Mouse (Mus musculus) kidney, postnatal 0 days (tissue): ENCODE measurements around the gene Cux2. TPM values are rescaled to one million over a fixed set of nuclear protein-coding genes. Genes with fewer than 3 reads are reported as not detected.

ENCODE experiments used
- ATAC-seq: fragments of 200-750 bp; cut with Nextera tagmentation; replicated peaks from 2 replicates; pipeline ENCODE4 v1.8.0; 2017; ENCODE audit warnings: low read depth, moderate number of reproducible peaks, moderate TSS enrichment, moderate library complexity; ENCODE audit not compliant: low FRiP score
- DNase-seq: peaks from one replicate; pipeline ENCODE4 v3.0.0-alpha.2; 2016; ENCODE audit warnings: low spot score
- H3K27ac ChIP-seq: fragments of 300-500 bp; sonication (generic); 2 replicates; pipeline ENCODE4 v1.5.1; 2014; ENCODE audit warnings: mild to moderate bottlenecking
- H3K27me3 ChIP-seq: fragments of 300-500 bp; sonication (generic); 2 replicates; pipeline ENCODE4 v1.6.1; 2014; ENCODE audit warnings: low read length, mixed read lengths; ENCODE audit not compliant: insufficient read depth
- H3K36me3 ChIP-seq: fragments of 300-500 bp; sonication (generic); 2 replicates; pipeline ENCODE4 v1.6.1; 2014; ENCODE audit warnings: low read length, mixed read lengths; ENCODE audit not compliant: insufficient read depth
- H3K4me1 ChIP-seq: fragments of 300-500 bp; sonication (generic); replicated peaks from 2 replicates; pipeline ENCODE4 v1.6.1; 2014; ENCODE audit warnings: antibody characterized with exemption, low read length, mixed read lengths; ENCODE audit not compliant: insufficient read depth
- H3K4me2 ChIP-seq: fragments of 300-500 bp; sonication (generic); 2 replicates; pipeline ENCODE4 v1.6.1; 2014; ENCODE audit warnings: mild to moderate bottlenecking, low read length, moderate library complexity, mixed read lengths
- H3K4me3 ChIP-seq: fragments of 300-500 bp; sonication (generic); replicated peaks from 2 replicates; pipeline ENCODE4 v1.5.1; 2014; ENCODE audit warnings: low read depth, low read length
- H3K9ac ChIP-seq: fragments of 300-500 bp; sonication (generic); 2 replicates; pipeline ENCODE4 v1.6.1; 2014; ENCODE audit warnings: low read depth, low read length
- H3K9me3 ChIP-seq: fragments of 300-500 bp; sonication (generic); replicated peaks from 2 replicates; pipeline ENCODE4 v1.6.1; 2016; ENCODE audit warnings: low read length, inconsistent platforms, mixed read lengths
- CTCF ChIP-seq: IDR thresholded peaks from 2 replicates; pipeline ENCODE4 v1.5.1; 2016; ENCODE audit warnings: antibody characterized with exemption, low read depth, mild to moderate bottlenecking, moderate library complexity
- WGBS: fragments of 180-500 bp; shearing (Covaris S2); extraction: QIAGEN DNeasy Blood & Tissue Kit; methylation state at CpG from one replicate; pipeline ENCODE4 v1.1.7; 2014; 5-methylcytosine and 5-hydroxymethylcytosine counted together
- polyA plus RNA-seq: library from polyadenylated mRNA; unstranded; fragments of >200 nt; fragmentation: Nextera tagmentation; extraction: Ambion mirVana; gene quantifications from 2 replicates; pipeline ENCODE4 v1.2.1, GENCODE M21; 2015

Cux2 gene
- polyA plus RNA-seq, 1 experiment from 2014 or later = 5.9 TPM

DNA sequence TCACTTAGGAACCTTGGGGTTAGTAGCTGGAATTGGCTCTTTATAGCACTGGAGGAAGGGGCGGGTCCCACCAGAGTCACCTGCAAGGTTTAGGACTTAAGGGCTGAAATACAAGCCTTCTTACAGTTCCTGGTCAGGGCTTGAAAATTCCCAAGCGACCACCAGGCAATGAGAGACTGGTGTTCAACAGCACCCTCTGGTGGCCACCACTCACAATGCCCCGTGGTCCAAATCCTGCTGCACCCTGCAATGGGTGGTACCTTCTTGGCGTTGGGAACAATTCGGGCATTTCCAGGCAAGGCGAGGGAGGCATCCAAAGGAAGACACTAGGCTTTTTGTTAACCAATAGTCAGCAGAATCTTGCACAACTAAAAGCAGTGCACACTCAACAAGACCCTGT is 170.7 kb downstream of the Cux2 start:
- Histone ChIP-seq H3K4me1 (no peaks in the 10 kb centered on the region), H3K9ac (no peak overlapping the region), H3K36me3 (no peaks in the 10 kb centered on the region), H3K4me2 (no peak overlapping the region), H3K4me3 (no peak overlapping the region), H3K9me3 (no peaks in the 10 kb centered on the region), H3K27ac (no peak overlapping the region), H3K27me3 (no peaks in the 10 kb centered on the region)
- peak; percentile 24 for DNase-seq
- WGBS = 58% methylated on average over 6 of the region's 6 CpGs
- TF ChIP-seq CTCF = peak; percentile 70
- no peak for ATAC-seq

DNA sequence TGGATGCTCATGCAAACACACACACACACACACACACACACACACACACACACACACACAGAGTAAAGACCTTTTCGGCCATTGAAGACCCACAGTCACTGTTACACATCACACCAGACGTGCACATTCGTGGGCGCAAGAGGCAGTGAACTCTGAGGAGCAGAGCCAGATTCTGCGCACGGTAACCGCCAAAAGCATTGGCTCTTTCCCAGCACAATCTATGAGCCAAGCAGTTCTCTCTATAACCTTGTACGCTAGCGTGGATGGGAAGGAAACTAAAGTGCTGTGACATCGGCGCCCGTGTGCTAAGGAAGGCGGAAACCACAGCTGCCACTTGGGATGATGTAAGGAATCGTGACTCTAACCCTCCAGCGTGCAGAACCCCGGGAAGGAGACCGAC is 171.2 kb downstream of the Cux2 start:
- DNase-seq = no peak
- Histone ChIP-seq H3K4me2 (no peak overlapping the region), H3K4me1 (no peaks in the 10 kb centered on the region), H3K27ac (no peak overlapping the region), H3K4me3 (no peak overlapping the region), H3K9ac (no peak overlapping the region), H3K36me3 (no peaks in the 10 kb centered on the region), H3K9me3 (no peaks in the 10 kb centered on the region), H3K27me3 (no peaks in the 10 kb centered on the region)
- whole genome bisulfite sequencing = 71% methylated on average over 17 of the region's 17 CpGs
- ATAC-seq = no peak
- TF ChIP-seq CTCF = no peak

DNA sequence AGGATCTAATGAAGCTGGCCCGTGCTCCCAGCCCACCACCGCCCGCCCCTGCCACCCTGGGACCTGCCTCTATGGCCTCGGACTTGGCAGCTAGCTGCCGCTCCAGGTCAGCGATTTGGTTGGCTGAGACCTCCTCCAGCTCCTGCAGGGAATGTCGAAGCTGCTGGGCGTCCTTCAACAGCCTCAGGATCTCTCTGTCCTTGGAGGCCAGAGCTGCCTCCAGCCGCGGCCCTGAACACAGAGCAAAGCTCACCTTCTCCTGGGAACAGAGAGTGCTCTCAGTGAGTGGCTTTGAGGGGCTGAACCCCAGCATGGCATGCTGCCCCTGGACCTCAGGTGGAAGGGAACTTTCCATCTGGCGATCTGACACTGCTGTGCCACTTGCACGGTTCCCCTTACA is 173.0 kb downstream of the Cux2 start:
- Histone ChIP-seq H3K27me3 (no peaks in the 10 kb centered on the region), H3K4me2 (no peak overlapping the region), H3K4me3 (no peak overlapping the region), H3K4me1 (no peaks in the 10 kb centered on the region), H3K9ac (no peak overlapping the region), H3K27ac (no peak overlapping the region), H3K9me3 (no peaks in the 10 kb centered on the region), H3K36me3 (no peaks in the 10 kb centered on the region)
- 82% methylated on average over 12 of the region's 12 CpGs for WGBS
- TF ChIP-seq CTCF = no peak
- no peak for ATAC-seq
- no peak for DNase-seq

DNA sequence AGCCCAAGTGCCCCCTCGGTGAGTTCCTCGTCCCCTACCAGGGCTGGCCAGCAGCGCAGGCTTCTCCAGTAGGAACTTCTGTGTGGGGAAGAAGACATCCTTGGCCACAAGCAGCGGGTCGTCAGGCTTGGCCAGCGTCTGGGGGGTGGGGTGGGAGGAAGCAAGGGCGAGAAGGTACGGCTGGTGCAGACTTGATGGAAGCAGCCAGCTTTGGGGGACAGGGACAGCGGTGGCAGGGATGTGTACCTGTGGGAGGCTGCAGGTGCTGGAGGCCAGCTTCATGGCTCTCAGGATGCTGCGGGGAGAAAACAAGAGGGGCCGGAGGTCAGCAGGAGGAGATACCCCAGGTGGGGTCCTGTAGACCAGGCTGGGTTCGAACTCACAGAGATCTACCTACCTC is 174.9 kb downstream of the Cux2 start:
- Histone ChIP-seq H3K4me1 (no peaks in the 10 kb centered on the region), H3K4me2 (no peak overlapping the region), H3K27me3 (no peaks in the 10 kb centered on the region), H3K9ac (no peak overlapping the region), H3K36me3 (no peaks in the 10 kb centered on the region), H3K4me3 (no peak overlapping the region), H3K9me3 (no peaks in the 10 kb centered on the region), H3K27ac (no peak overlapping the region)
- no peak for DNase-seq
- no peak for TF ChIP-seq CTCF
- 86% methylated on average over 12 of the region's 12 CpGs for WGBS
- ATAC-seq = no peak

DNA sequence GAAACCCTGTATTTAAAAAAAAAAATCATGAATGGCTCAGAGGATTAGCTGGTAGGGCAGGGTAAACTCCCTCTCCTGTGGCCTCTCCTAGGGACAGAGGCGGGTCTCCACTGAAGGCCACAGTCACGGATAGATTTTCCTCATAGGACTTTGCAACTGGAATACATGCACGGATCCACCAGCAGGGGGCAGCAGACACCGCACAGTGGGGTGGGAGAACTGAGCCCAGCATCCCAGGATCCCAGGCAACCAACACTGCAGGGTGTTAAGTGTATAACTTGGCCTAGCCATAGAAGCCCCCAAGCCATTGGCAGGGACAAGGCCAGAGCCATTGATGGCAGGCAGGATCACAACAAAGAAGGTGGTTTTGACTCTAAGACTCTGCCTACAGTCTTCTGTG is 177.7 kb downstream of the Cux2 start:
- ATAC-seq (0 out of 2 replicates have a peak, but pooled peaks have one; percentile 17), DNase-seq (peak; percentile 89)
- H3K27me3 ChIP-seq = no peaks in the 10 kb centered on the region
- no peaks in the 10 kb centered on the region for H3K4me1 ChIP-seq
- no peaks in the 10 kb centered on the region for H3K36me3 ChIP-seq
- H3K4me2 ChIP-seq = no peak overlapping the region
- 24% methylated on average over 4 of the region's 4 CpGs for WGBS
- no peak overlapping the region for H3K4me3 ChIP-seq
- peak; percentile 98 for TF ChIP-seq CTCF
- H3K9ac ChIP-seq = no peak overlapping the region
- no peaks in the 10 kb centered on the region for H3K9me3 ChIP-seq
- H3K27ac ChIP-seq = no peak overlapping the region

DNA sequence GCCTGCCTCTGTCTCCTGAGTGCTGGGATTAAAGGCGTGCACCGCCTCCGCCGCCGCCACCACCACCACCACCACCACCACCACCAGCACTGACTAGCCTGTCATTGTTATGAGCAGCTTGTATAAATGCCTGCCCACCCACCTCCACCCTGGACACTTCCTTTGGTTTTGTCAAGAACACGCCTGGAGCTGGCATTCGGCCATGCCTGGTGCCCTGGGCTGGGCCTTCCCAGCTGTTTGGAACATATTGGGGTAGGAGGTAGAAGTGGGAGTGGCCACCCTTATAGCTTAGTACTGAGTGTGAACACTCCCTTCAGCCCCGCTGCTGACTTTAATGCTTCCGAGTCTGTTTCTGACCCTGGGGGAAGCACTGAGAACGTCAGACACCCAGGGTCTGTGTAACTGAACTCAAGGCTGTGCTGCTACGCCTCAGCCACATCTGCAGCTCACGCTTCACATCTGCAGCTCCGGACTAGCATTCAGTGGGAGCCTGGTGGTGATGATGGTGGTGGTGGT is 178.3 kb downstream of the Cux2 start:
- no peaks in the 10 kb centered on the region for H3K9me3 ChIP-seq
- no peaks in the 10 kb centered on the region for H3K27me3 ChIP-seq
- no peak overlapping the region for H3K4me3 ChIP-seq
- WGBS = 88% methylated on average over 13 of the region's 13 CpGs
- no peak overlapping the region for H3K27ac ChIP-seq
- no peak overlapping the region for H3K9ac ChIP-seq
- H3K4me2 ChIP-seq = no peak overlapping the region
- no peak for DNase-seq
- ATAC-seq = no peak
- no peaks in the 10 kb centered on the region for H3K36me3 ChIP-seq
- no peak for TF ChIP-seq CTCF
- no peaks in the 10 kb centered on the region for H3K4me1 ChIP-seq

DNA sequence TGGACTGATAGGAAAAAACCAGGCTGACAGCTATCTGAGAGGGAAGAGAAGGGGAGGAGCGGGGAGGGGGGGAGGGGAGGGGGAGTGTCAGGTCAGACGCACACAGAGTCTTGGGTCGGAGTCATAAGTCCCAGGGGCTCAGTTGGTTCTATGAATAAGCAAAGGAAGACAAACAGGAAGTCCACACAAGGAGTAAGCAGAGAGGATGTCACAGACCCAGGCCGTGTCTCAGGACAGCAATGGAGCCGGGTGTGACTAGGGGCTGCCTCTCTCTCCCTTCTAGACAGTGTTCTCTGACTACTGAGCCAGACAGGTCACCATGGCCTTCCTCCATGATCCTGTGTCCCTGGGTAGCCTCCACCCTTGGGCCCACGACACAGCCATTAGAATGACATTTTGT is 179.1 kb downstream of the Cux2 start:
- WGBS = 71% methylated on average over 6 of the region's 6 CpGs
- TF ChIP-seq CTCF = no peak
- H3K4me3 ChIP-seq = no peak overlapping the region
- H3K9me3 ChIP-seq = no peaks in the 10 kb centered on the region
- ATAC-seq = no peak
- H3K27ac ChIP-seq = peak overlapping the region; percentile 54; the same call in 1 of the 2 replicates
- DNase-seq = no peak
- H3K36me3 ChIP-seq = no peaks in the 10 kb centered on the region
- H3K27me3 ChIP-seq = no peaks in the 10 kb centered on the region
- H3K9ac ChIP-seq = no peak overlapping the region
- H3K4me1 ChIP-seq = no peaks in the 10 kb centered on the region
- no peak overlapping the region for H3K4me2 ChIP-seq
